Comparison of ENCODE assay signal across 8 mouse cellular contexts in genomic region chr15:81064143-81064542, GRCm38 (mm10).
DNase-seq lines count a peak whose midpoint lies in the region; ATAC-seq and TF ChIP-seq lines count a peak whose summit lies in the region.

No protein-coding gene starts in this region.

- H3K27me3 ChIP-seq in ES-Bruce4 (ENCODE audit: control insufficient read depth, insufficient read depth, low read length, poor library complexity, severe bottlenecking), result no peaks in the 10 kb centered on the region
- H3K27me3 ChIP-seq in forebrain, embryonic 16.5 days (replicated peaks; ENCODE audit: control insufficient read depth, insufficient read depth, low read length), result no peaks in the 10 kb centered on the region

- no peaks in the 10 kb centered on the region for H3K4me1 ChIP-seq in ES-Bruce4 (ENCODE audit: control insufficient read depth, insufficient read depth, low read length)
- peaks cover 12% of the 10 kb centered on the region for H3K4me1 ChIP-seq in forebrain, embryonic 16.5 days (replicated peaks; ENCODE audit: control insufficient read depth, insufficient read depth, low read length)

- no peak overlapping the region for H3K4me3 ChIP-seq in ES-Bruce4 (ENCODE audit: low read depth, low read length)
- no peak overlapping the region for H3K4me3 ChIP-seq in forebrain, embryonic 16.5 days (replicated peaks; ENCODE audit: low read length)

- no peak overlapping the region for H3K9ac ChIP-seq in ES-Bruce4 (ENCODE audit: low read depth, poor library complexity, severe bottlenecking)
- no peak overlapping the region for H3K9ac ChIP-seq in forebrain, embryonic 16.5 days (replicated peaks; ENCODE audit: low read depth, low read length)

- TF ChIP-seq CTCF in ES-Bruce4 (IDR thresholded peaks at IDR 0.05; ENCODE audit: low read depth, low read length), result peak; percentile 2

- no peaks in the 10 kb centered on the region for H3K9me3 ChIP-seq in ES-Bruce4 (replicated peaks; ENCODE audit: control insufficient read depth, insufficient read depth, low read length, poor library complexity, severe bottlenecking)
- 0 out of 2 replicates have a peak, but pooled peaks cover 2% of the 10 kb centered on the region for H3K9me3 ChIP-seq in forebrain, embryonic 16.5 days (ENCODE audit: control insufficient read depth, low read length)

- ATAC-seq in forebrain, embryonic 16.5 days, result no peak

- peak; percentile 44 for DNase-seq in adrenal gland, postnatal 10 days
- no peak for DNase-seq in adrenal gland, adult 2 months
- peak; percentile 59 for DNase-seq in layer of hippocampus, adult 11-12 months (ENCODE audit: low spot score)
- no peak for DNase-seq in layer of hippocampus, postnatal 25 days (ENCODE audit: extremely low spot score in 1 of 2, low spot score in 1 of 2)
- peak; percentile 73 for DNase-seq in embryo, embryonic 10 days (ENCODE audit: low spot score)
- peak; percentile 62 for DNase-seq in skeletal muscle tissue, adult 2 months (ENCODE audit: low read depth, low spot score)

- H3K36me3 ChIP-seq in ES-Bruce4 (ENCODE audit: control insufficient read depth, insufficient read depth, low read length, poor library complexity, severe bottlenecking), result no peaks in the 10 kb centered on the region
- no peaks in the 10 kb centered on the region for H3K36me3 ChIP-seq in forebrain, embryonic 16.5 days (ENCODE audit: control insufficient read depth, insufficient read depth)

- 45% methylated on average over 1 of the region's 1 CpGs for WGBS in forebrain, embryonic 16.5 days

- H3K27ac ChIP-seq in ES-Bruce4 (ENCODE audit: insufficient read depth, low read length), result no peak overlapping the region
- H3K27ac ChIP-seq in forebrain, embryonic 16.5 days (ENCODE audit: low read length), result no peak overlapping the region

- H3K4me2 ChIP-seq in forebrain, embryonic 16.5 days (ENCODE audit: low read length), result no peak overlapping the region

- no peak for TF ChIP-seq POLR2A in ES-Bruce4 (IDR thresholded peaks at IDR 0.05; ENCODE audit: insufficient read depth, low read length)

- TF ChIP-seq EP300 in ES-Bruce4 (IDR thresholded peaks at IDR 0.05; ENCODE audit: insufficient read depth, low read depth, low read length), result no peak

Comparison
In these comparisons a context has a peak if more than half of its experiments do, and no peak if none do; other contexts are left out.
1. DNase-seq: peak in adrenal gland, postnatal 10 days (single experiment), layer of hippocampus, adult 11-12 months (single experiment), embryo, embryonic 10 days (single experiment) and skeletal muscle tissue, adult 2 months (single experiment); none in adrenal gland, adult 2 months (single experiment) and layer of hippocampus, postnatal 25 days (0 of 2).